8 mouse cellular contexts compared by ENCODE assay signal in genomic region chr1:133908659-133909575, GRCm38 (mm10). TPM values are rescaled to one million over a fixed set of nuclear protein-coding genes. Genes with fewer than 3 reads are reported as not detected.
DNase-seq lines count a peak whose midpoint lies in the region; ATAC-seq lines count a peak whose summit lies in the region.

No protein-coding gene starts in this region.

- peak overlapping the region; percentile 76 for H3K27ac ChIP-seq in embryonic facial prominence, embryonic 15.5 days (replicated peaks)
- H3K27ac ChIP-seq in hindbrain, embryonic 10.5 days = peak overlapping the region; percentile 88
- peak overlapping the region; percentile 20 for H3K27ac ChIP-seq in midbrain, embryonic 11.5 days (ENCODE audit: low read depth, low read length)

- peak overlapping the region; percentile 89 for H3K4me2 ChIP-seq in embryonic facial prominence, embryonic 15.5 days (replicated peaks)
- peak overlapping the region; percentile 56 for H3K4me2 ChIP-seq in midbrain, embryonic 11.5 days

- H3K27me3 ChIP-seq in erythroblast, embryonic 14.5 days (ENCODE audit: control insufficient read depth) = peaks cover 68% of the 10 kb centered on the region
- no peaks in the 10 kb centered on the region for H3K27me3 ChIP-seq in embryonic facial prominence, embryonic 15.5 days
- peaks cover 58% of the 10 kb centered on the region for H3K27me3 ChIP-seq in hindbrain, embryonic 10.5 days (ENCODE audit: insufficient read depth, poor library complexity, severe bottlenecking)
- H3K27me3 ChIP-seq in midbrain, embryonic 11.5 days (ENCODE audit: control insufficient read depth, insufficient read depth, low read length) = no peaks in the 10 kb centered on the region

- WGBS in embryonic facial prominence, embryonic 15.5 days = 7% methylated on average over 27 of the region's 27 CpGs
- 19% methylated on average over 27 of the region's 27 CpGs for WGBS in hindbrain, embryonic 10.5 days
- 20% methylated on average over 27 of the region's 27 CpGs for whole genome bisulfite sequencing in midbrain, embryonic 11.5 days

- H3K9me3 ChIP-seq in erythroblast, embryonic 14.5 days (ENCODE audit: control insufficient read depth, low read length) = no peaks in the 10 kb centered on the region
- H3K9me3 ChIP-seq in embryonic facial prominence, embryonic 15.5 days (replicated peaks) = no peaks in the 10 kb centered on the region
- no peaks in the 10 kb centered on the region for H3K9me3 ChIP-seq in hindbrain, embryonic 10.5 days
- H3K9me3 ChIP-seq in midbrain, embryonic 11.5 days (ENCODE audit: control insufficient read depth, low read length) = no peaks in the 10 kb centered on the region

- H3K36me3 ChIP-seq in erythroblast, embryonic 14.5 days (ENCODE audit: control insufficient read depth) = no peaks in the 10 kb centered on the region
- H3K36me3 ChIP-seq in embryonic facial prominence, embryonic 15.5 days = no peaks in the 10 kb centered on the region
- H3K36me3 ChIP-seq in hindbrain, embryonic 10.5 days = no peaks in the 10 kb centered on the region
- no peaks in the 10 kb centered on the region for H3K36me3 ChIP-seq in midbrain, embryonic 11.5 days (ENCODE audit: control insufficient read depth, insufficient read depth, low read length)

- peaks cover 16% of the 10 kb centered on the region for H3K4me1 ChIP-seq in erythroblast, embryonic 14.5 days (ENCODE audit: control insufficient read depth)
- peaks cover 29% of the 10 kb centered on the region for H3K4me1 ChIP-seq in embryonic facial prominence, embryonic 15.5 days
- H3K4me1 ChIP-seq in hindbrain, embryonic 10.5 days (replicated peaks) = peaks cover 33% of the 10 kb centered on the region
- H3K4me1 ChIP-seq in midbrain, embryonic 11.5 days (ENCODE audit: control insufficient read depth, insufficient read depth, low read length) = peaks cover 18% of the 10 kb centered on the region

- H3K9ac ChIP-seq in embryonic facial prominence, embryonic 15.5 days = peak overlapping the region; percentile 33; the same call in 1 of the 2 replicates
- H3K9ac ChIP-seq in midbrain, embryonic 11.5 days (ENCODE audit: low read length) = peak overlapping the region; percentile 66

- ATAC-seq in erythroblast, adult 5-6 weeks (replicated peaks; ENCODE audit: low FRiP score, poor library complexity, severe bottlenecking) = no peak
- ATAC-seq in embryonic facial prominence, embryonic 15.5 days (ENCODE audit: insufficient number of reproducible peaks, low FRiP score, low TSS enrichment, low read depth) = no peak; the same call in 1 of the 2 replicates
- ATAC-seq in midbrain, embryonic 11.5 days (ENCODE audit: low FRiP score) = no peak

- DNase-seq in ZHBTc4 (ENCODE audit: low read depth, low spot score) = peak; percentile 47
- DNase-seq in hindbrain, embryonic 10.5 days (ENCODE audit: low spot score) = no peak
- DNase-seq in layer of hippocampus, postnatal 36 days = peak; percentile 27 to 40
- peak; percentile 94 for DNase-seq in midbrain, embryonic 11.5 days (ENCODE audit: low spot score, missing footprints)
- DNase-seq in thymus, postnatal 4 days = no peak

- H3K4me3 ChIP-seq in erythroblast, embryonic 14.5 days (replicated peaks) = peak overlapping the region; percentile 46
- H3K4me3 ChIP-seq in embryonic facial prominence, embryonic 15.5 days (replicated peaks) = peak overlapping the region; percentile 43
- peak overlapping the region; percentile 60 for H3K4me3 ChIP-seq in hindbrain, embryonic 10.5 days
- H3K4me3 ChIP-seq in midbrain, embryonic 11.5 days (ENCODE audit: low read depth, low read length) = peak overlapping the region; percentile 38

RNA-seq across cellular contexts. Expression of gene Optc, which starts 1.1 kb away (rescaled TPM):
- polyA plus RNA-seq in erythroblast, embryonic 14.5 days (2012) = not detected in 2 replicates
- not detected in 2 replicates for total RNA-seq in erythroblast, adult 5-6 weeks (2015; ENCODE audit: low replicate concordance)
- not detected in 2 replicates for total RNA-seq in erythroblast, adult 5-6 weeks (2017; ENCODE audit: low replicate concordance)
- 1.1 and 1.2 TPM in 2 replicates for polyA plus RNA-seq in embryonic facial prominence, embryonic 15.5 days (2015; fragmentation: Nextera tagmentation; extraction: Ambion mirVana)
- polyA plus RNA-seq in hindbrain, embryonic 10.5 days (2016; fragmentation: Nextera tagmentation; extraction: Ambion mirVana) = 2.1 and 3.6 TPM in 2 replicates
- total RNA-seq in layer of hippocampus, postnatal 36 days (2021) = under 1 TPM in 1 of 2 experiments, not detected in 1; 0.40 TPM
- polyA plus RNA-seq in midbrain, embryonic 11.5 days (2014; fragmentation: Nextera tagmentation; extraction: Ambion mirVana) = 1.6 and 1.9 TPM in 2 replicates

RNA-seq across cellular contexts. Expression of gene Prelp, which starts 12.3 kb away (rescaled TPM):
- polyA plus RNA-seq in erythroblast, embryonic 14.5 days (2012) = not detected in 2 replicates
- total RNA-seq in erythroblast, adult 5-6 weeks (2015; ENCODE audit: low replicate concordance) = 6.7 TPM in 1 of 2 replicates, not detected in the other
- not detected in 2 replicates for total RNA-seq in erythroblast, adult 5-6 weeks (2017; ENCODE audit: low replicate concordance)
- polyA plus RNA-seq in embryonic facial prominence, embryonic 15.5 days (2015; fragmentation: Nextera tagmentation; extraction: Ambion mirVana) = 6.7 and 8.2 TPM in 2 replicates
- polyA plus RNA-seq in hindbrain, embryonic 10.5 days (2016; fragmentation: Nextera tagmentation; extraction: Ambion mirVana) = 0.71 and 1.7 TPM in 2 replicates
- total RNA-seq in layer of hippocampus, postnatal 36 days (2021) = 10 to 100 TPM; 11.8 to 12.8 TPM
- 1.1 and 1.7 TPM in 2 replicates for polyA plus RNA-seq in midbrain, embryonic 11.5 days (2014; fragmentation: Nextera tagmentation; extraction: Ambion mirVana)

Comparison
In these comparisons a context has a peak if more than half of its experiments do, and no peak if none do; other contexts are left out.
1. DNase-seq: peak in ZHBTc4 (single experiment), layer of hippocampus, postnatal 36 days (2 of 2) and midbrain, embryonic 11.5 days (single experiment); none in hindbrain, embryonic 10.5 days (single experiment) and thymus, postnatal 4 days (single experiment).
2. H3K27ac ChIP-seq: peak in every context shown above with its lines; median percentile 88 in hindbrain, embryonic 10.5 days; 76 in embryonic facial prominence, embryonic 15.5 days; 20 in midbrain, embryonic 11.5 days.
3. Peak in every context shown above with its lines, with median percentiles within 50 percentile points of each other: H3K4me3 ChIP-seq.